Mouse (Mus musculus) brain, adult 2 months (tissue): ENCODE measurements at regions not wholly inside any gene's neighbourhood (a gene's known extent, or its start where the extent isn't known, plus 50 kb on each side); places are given as distances from the start of the nearest gene placed in this dataset.
A peak's percentile ranks its signal among the peaks of the same experiment; 100 is the strongest.
"Not testable (repeated sequence)": the region's sequence is repeated elsewhere in the genome, so short reads cannot be mapped to it uniquely, and the experiment has no call there.

ENCODE experiments used
- DNase-seq: peaks from one replicate; pipeline ENCODE4 v3.0.0; 2011; ENCODE audit warnings: low read depth, low spot score

GRCm38 (mm10) chr11:114485429-114485828 is 182.9 kb upstream of the Rpl38 start:
- no peak for DNase-seq

GRCm38 (mm10) chr11:114484668-114484953 is 183.7 kb upstream of the Rpl38 start:
- DNase-seq, result no peak

- DNase-seq, result peak; percentile 97
Observed at GRCm38 (mm10) chr11:114483823-114484667, 184.3 kb upstream of the Rpl38 start.

- not testable (repeated sequence) for DNase-seq
Observed at GRCm38 (mm10) chr11:114483350-114483749, 185.0 kb upstream of the Rpl38 start.

GRCm38 (mm10) chr11:114482070-114482469 is 186.3 kb upstream of the Rpl38 start:
- DNase-seq, result no peak

- no peak for DNase-seq
Observed at GRCm38 (mm10) chr11:114481037-114481436, 187.3 kb upstream of the Rpl38 start.

- peak; percentile 90 for DNase-seq
Observed at GRCm38 (mm10) chr11:114480119-114480540, 188.2 kb upstream of the Rpl38 start.

GRCm38 (mm10) chr11:114478736-114479135 is 189.6 kb upstream of the Rpl38 start:
- DNase-seq, result no peak

- peak; percentile 71 for DNase-seq
Observed at GRCm38 (mm10) chr11:114477365-114477764, 191.0 kb upstream of the Rpl38 start.

GRCm38 (mm10) chr11:114472501-114473260 is 195.6 kb upstream of the Rpl38 start:
- peak; percentile 73 for DNase-seq

- DNase-seq, result peak; percentile 90
Observed at GRCm38 (mm10) chr11:114468394-114468793, 199.9 kb upstream of the Rpl38 start.

GRCm38 (mm10) chr11:114467803-114468202 is 200.5 kb upstream of the Rpl38 start:
- DNase-seq, result peak; percentile 92

- DNase-seq, result no peak
Observed at GRCm38 (mm10) chr11:114465486-114465885, 202.8 kb upstream of the Rpl38 start.

- peak; percentile 88 for DNase-seq
Observed at GRCm38 (mm10) chr11:114462755-114463374, 205.5 kb upstream of the Rpl38 start.

GRCm38 (mm10) chr11:114454876-114455330 is 213.4 kb upstream of the Rpl38 start:
- peak; percentile 87 for DNase-seq

- peak; percentile 93 for DNase-seq
Observed at GRCm38 (mm10) chr11:114448776-114449401, 219.4 kb upstream of the Rpl38 start.

- no peak for DNase-seq
Observed at GRCm38 (mm10) chr11:114447461-114447847, 220.9 kb upstream of the Rpl38 start.

GRCm38 (mm10) chr11:114446617-114447460 is 221.5 kb upstream of the Rpl38 start:
- no peak for DNase-seq

- DNase-seq, result no peak
Observed at GRCm38 (mm10) chr11:114446075-114446616, 222.2 kb upstream of the Rpl38 start.

GRCm38 (mm10) chr11:114444211-114444610 is 224.1 kb upstream of the Rpl38 start:
- DNase-seq, result no peak

- DNase-seq, result no peak
Observed at GRCm38 (mm10) chr11:114443444-114443843, 224.9 kb upstream of the Rpl38 start.
